Mouse (Mus musculus): ENCODE measurements around the gene Gm10134. TPM values are rescaled to one million over a fixed set of nuclear protein-coding genes. Genes with fewer than 3 reads are reported as not detected.
A peak's percentile ranks its signal among the peaks of the same experiment; 100 is the strongest.
"Not testable (repeated sequence)": the region's sequence is repeated elsewhere in the genome, so short reads cannot be mapped to it uniquely, and the experiment has no call there.

Gene Gm10134
- polyA plus RNA-seq, 1 experiment: not detected

GRCm38 (mm10) chr2:28496671-28497070, 9.2 kb upstream of the Gm10134 start, which contains the start of gene Gbgt1:
Gene Gbgt1, plus strand, starts transcription at chr2:28496891.
- H3K27ac ChIP-seq (ENCODE audit: control insufficient read depth, insufficient read depth, low read depth, low read length, poor library complexity): no peak within 1 kb of the TSS
- TF ChIP-seq CTCF (IDR thresholded peaks at IDR 0.05; ENCODE audit: control insufficient read depth, insufficient read depth, low read length): no peak
- no peak for TF ChIP-seq POLR2A (IDR thresholded peaks at IDR 0.05; ENCODE audit: borderline replicate concordance, control insufficient read depth, low read depth, low read length)
- H3K4me3 ChIP-seq (replicated peaks; ENCODE audit: control insufficient read depth, low read depth, low read length): no peak within 1 kb of the TSS
- H3K4me1 ChIP-seq (ENCODE audit: control insufficient read depth, insufficient read depth, low read length): no peaks in the 10 kb centered on the region
- 72% methylated on average over 5 of the region's 5 CpGs for WGBS

GRCm38 (mm10) chr2:28497561-28497960, 8.3 kb upstream of the Gm10134 start:
- Histone ChIP-seq H3K4me3 (replicated peaks; ENCODE audit: control insufficient read depth, low read depth, low read length) (no peak overlapping the region), H3K4me1 (ENCODE audit: control insufficient read depth, insufficient read depth, low read length) (no peaks in the 10 kb centered on the region), H3K27ac (ENCODE audit: control insufficient read depth, insufficient read depth, low read depth, low read length, poor library complexity) (no peak overlapping the region)
- TF ChIP-seq POLR2A (IDR thresholded peaks at IDR 0.05; ENCODE audit: borderline replicate concordance, control insufficient read depth, low read depth, low read length) (no peak), CTCF (IDR thresholded peaks at IDR 0.05; ENCODE audit: control insufficient read depth, insufficient read depth, low read length) (no peak)
- 83% methylated on average over 5 of the region's 5 CpGs for WGBS

- Histone ChIP-seq H3K4me3 (replicated peaks; ENCODE audit: control insufficient read depth, low read depth, low read length) (no peak overlapping the region), H3K27ac (ENCODE audit: control insufficient read depth, insufficient read depth, low read depth, low read length, poor library complexity) (no peak overlapping the region), H3K4me1 (ENCODE audit: control insufficient read depth, insufficient read depth, low read length) (no peaks in the 10 kb centered on the region)
- WGBS: 8% methylated on average over 4 of the region's 4 CpGs
- TF ChIP-seq CTCF (IDR thresholded peaks at IDR 0.05; ENCODE audit: control insufficient read depth, insufficient read depth, low read length): no peak
- no peak for TF ChIP-seq POLR2A (IDR thresholded peaks at IDR 0.05; ENCODE audit: borderline replicate concordance, control insufficient read depth, low read depth, low read length)
These were observed 7.5 kb upstream of the Gm10134 start for GRCm38 (mm10) chr2:28498431-28498830.

- TF ChIP-seq CTCF (IDR thresholded peaks at IDR 0.05; ENCODE audit: control insufficient read depth, insufficient read depth, low read length): no peak
- TF ChIP-seq POLR2A (IDR thresholded peaks at IDR 0.05; ENCODE audit: borderline replicate concordance, control insufficient read depth, low read depth, low read length): no peak
- H3K4me3 ChIP-seq (replicated peaks; ENCODE audit: control insufficient read depth, low read depth, low read length): no peak overlapping the region
- no peaks in the 10 kb centered on the region for H3K4me1 ChIP-seq (ENCODE audit: control insufficient read depth, insufficient read depth, low read length)
- 62% methylated on average over 10 of the region's 10 CpGs for WGBS
- no peak overlapping the region for H3K27ac ChIP-seq (ENCODE audit: control insufficient read depth, insufficient read depth, low read depth, low read length, poor library complexity)
These were observed 2.9 kb upstream of the Gm10134 start for GRCm38 (mm10) chr2:28502987-28503386.

GRCm38 (mm10) chr2:28504676-28505075, 1.2 kb upstream of the Gm10134 start:
- TF ChIP-seq POLR2A (IDR thresholded peaks at IDR 0.05; ENCODE audit: borderline replicate concordance, control insufficient read depth, low read depth, low read length): no peak
- TF ChIP-seq CTCF (IDR thresholded peaks at IDR 0.05; ENCODE audit: control insufficient read depth, insufficient read depth, low read length): no peak
- Histone ChIP-seq H3K4me1 (ENCODE audit: control insufficient read depth, insufficient read depth, low read length) (no peaks in the 10 kb centered on the region), H3K27ac (ENCODE audit: control insufficient read depth, insufficient read depth, low read depth, low read length, poor library complexity) (no peak overlapping the region), H3K4me3 (replicated peaks; ENCODE audit: control insufficient read depth, low read depth, low read length) (no peak overlapping the region)
- WGBS: 84% methylated on average over 13 of the region's 13 CpGs

- H3K4me3 ChIP-seq (replicated peaks; ENCODE audit: control insufficient read depth, low read depth, low read length): no peak overlapping the region
- WGBS: 78% methylated on average over 6 of the region's 6 CpGs
- TF ChIP-seq POLR2A (IDR thresholded peaks at IDR 0.05; ENCODE audit: borderline replicate concordance, control insufficient read depth, low read depth, low read length) (no peak), CTCF (IDR thresholded peaks at IDR 0.05; ENCODE audit: control insufficient read depth, insufficient read depth, low read length) (no peak)
- H3K27ac ChIP-seq (ENCODE audit: control insufficient read depth, insufficient read depth, low read depth, low read length, poor library complexity): no peak overlapping the region
- H3K4me1 ChIP-seq (ENCODE audit: control insufficient read depth, insufficient read depth, low read length): no peaks in the 10 kb centered on the region
These were observed 396 bp downstream of the Gm10134 start for GRCm38 (mm10) chr2:28506291-28506690.

GRCm38 (mm10) chr2:28511600-28511999, 5.7 kb downstream of the Gm10134 start:
- not testable (repeated sequence) for H3K4me1 ChIP-seq (ENCODE audit: control insufficient read depth, insufficient read depth, low read length); H3K4me3 ChIP-seq (replicated peaks; ENCODE audit: control insufficient read depth, low read depth, low read length); H3K27ac ChIP-seq (ENCODE audit: control insufficient read depth, insufficient read depth, low read depth, low read length, poor library complexity)
- WGBS: 38% methylated on average over 5 of the region's 5 CpGs

GRCm38 (mm10) chr2:28512798-28513401, 7.0 kb downstream of the Gm10134 start, which contains the start of gene Ralgds:
Gene Ralgds, plus strand, starts transcription at chr2:28513125.
- H3K27ac ChIP-seq (ENCODE audit: control insufficient read depth, insufficient read depth, low read depth, low read length, poor library complexity): peak within 1 kb of the TSS; percentile 27; the same call in 1 of the 2 replicates
- peak within 1 kb of the TSS; percentile 61 for H3K4me3 ChIP-seq (replicated peaks; ENCODE audit: control insufficient read depth, low read depth, low read length)
- peaks cover 3% of the 10 kb centered on the region; the same call in 1 of the 2 replicates for H3K4me1 ChIP-seq (ENCODE audit: control insufficient read depth, insufficient read depth, low read length)
- 1% methylated on average over 71 of the region's 71 CpGs for WGBS
- TF ChIP-seq POLR2A (IDR thresholded peaks at IDR 0.05; ENCODE audit: borderline replicate concordance, control insufficient read depth, low read depth, low read length) (no peak), CTCF (IDR thresholded peaks at IDR 0.05; ENCODE audit: control insufficient read depth, insufficient read depth, low read length) (no peak)

Data from bone marrow, adult 2 months (tissue).